Mouse (Mus musculus): ENCODE data around the gene Fbxw22. TPM values are rescaled to one million over a fixed set of nuclear protein-coding genes. Genes with fewer than 3 reads are reported as not detected.

Fbxw22 gene
- total RNA-seq (2023), result not detected

GRCm38 (mm10) chr9:109404196-109404595 lies at the start of gene Fbxw22:
Gene Fbxw22 (minus strand): TSS chr9:109404296.

GRCm38 (mm10) chr9:109449040-109449439 lies 44.9 kb upstream of the Fbxw22 start, which contains the start of gene Fbxw16:
Gene Fbxw16 (minus strand): TSS chr9:109449140.

DNA sequence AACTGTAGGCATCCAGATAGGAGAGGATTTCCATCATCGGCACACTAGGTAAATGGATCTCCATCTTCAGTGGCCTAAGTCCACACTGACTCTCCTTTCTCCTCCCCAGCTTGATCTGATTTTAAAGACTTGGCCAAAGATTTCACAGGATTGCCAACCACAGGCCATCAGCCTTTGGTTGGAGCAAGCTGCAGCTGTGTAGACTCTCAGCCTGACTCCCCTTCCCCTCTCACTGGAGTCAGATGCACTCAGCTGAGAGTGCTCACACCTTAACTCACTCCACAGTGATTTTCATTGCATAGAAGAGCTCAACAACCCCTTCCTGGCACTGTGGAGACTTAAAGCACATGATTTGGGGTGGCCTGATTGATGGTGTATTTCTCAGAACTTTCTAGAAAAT lies 64.5 kb downstream of the Fbxw22 start, which contains the start of gene Fbxw28:
Gene Fbxw28, minus strand, starts transcription at position 101 of the 400 bp plus-strand sequence.

Other genes starting within 250 kb of the Fbxw22 start
- gene Fbxw21, start 242.3 kb downstream of the Fbxw22 start, total RNA-seq (2023), result not detected
- gene Fbxw13, start 208.3 kb downstream of the Fbxw22 start, total RNA-seq (2023), result not detected
- not detected for gene Fbxw20, start 169.5 kb downstream of the Fbxw22 start, total RNA-seq (2023)
- not detected for gene Fbxw14, start 116.6 kb downstream of the Fbxw22 start, total RNA-seq (2023)
- not detected for gene Fbxw28, start 64.6 kb downstream of the Fbxw22 start, total RNA-seq (2023)
- gene Fbxw16, start 44.8 kb upstream of the Fbxw22 start, total RNA-seq (2023), result not detected
- gene Fbxw19, start 91.6 kb upstream of the Fbxw22 start, total RNA-seq (2023), result not detected
- gene Fbxw15, start 164.0 kb upstream of the Fbxw22 start, total RNA-seq (2023), result not detected
- gene Fbxw24, start 221.8 kb upstream of the Fbxw22 start, total RNA-seq (2023), result not detected